Mouse (Mus musculus) myocyte (in vitro differentiated cells): Measurements from ENCODE around the gene Nol3. TPM values are rescaled to one million over a fixed set of nuclear protein-coding genes. Genes with fewer than 3 reads are reported as not detected.

Experiments
- H3K27me3 ChIP-seq: one replicate; pipeline ENCODE4 v1.6.1; 2011; ENCODE audit not compliant: control insufficient read depth, insufficient read depth, insufficient read length
- H3K36me3 ChIP-seq: one replicate; pipeline ENCODE4 v1.6.1; 2011; ENCODE audit not compliant: control insufficient read depth, insufficient read depth
- H3K4me2 ChIP-seq: one replicate; pipeline ENCODE4 v1.6.1; 2011; ENCODE audit warnings: low read depth, control low read depth
- H3K4me3 ChIP-seq: one replicate; pipeline ENCODE4 v1.5.1; 2011; ENCODE audit warnings: mild to moderate bottlenecking, control low read depth, moderate library complexity
- H3K79me2 ChIP-seq: one replicate; pipeline ENCODE4 v1.6.1; 2011; ENCODE audit not compliant: control insufficient read depth, insufficient read depth
- H3ac ChIP-seq: one replicate; pipeline ENCODE4 v1.6.1; 2011; ENCODE audit not compliant: control insufficient read depth, insufficient read length
- CEBPB ChIP-seq: IDR thresholded peaks from 2 replicates; pipeline ENCODE4 v1.6.1; 2011; ENCODE audit warnings: mild to moderate bottlenecking, moderate library complexity; ENCODE audit not compliant: poor library complexity, insufficient read depth, severe bottlenecking
- E2F4 ChIP-seq: IDR thresholded peaks from one replicate; pipeline ENCODE4 v1.6.1; 2011; ENCODE audit warnings: mild to moderate bottlenecking, control low read depth, moderate library complexity; ENCODE audit not compliant: insufficient read depth
- MAX ChIP-seq: IDR thresholded peaks from one replicate; pipeline ENCODE4 v1.6.1; 2011; ENCODE audit warnings: low read depth, mild to moderate bottlenecking, control low read depth
- MYOD1 ChIP-seq, 3 experiments: IDR thresholded peaks; one replicate each; pipeline ENCODE4 v1.6.1; 2011; ENCODE audit warnings: control low read depth in 2 of 3, low read depth in 2 of 3, mild to moderate bottlenecking in 2 of 3, moderate library complexity in 1 of 3; ENCODE audit not compliant: insufficient read length in 2 of 3, control insufficient read depth in 1 of 3
- MYOG ChIP-seq, 3 experiments: IDR thresholded peaks; one replicate each; pipeline ENCODE4 v1.6.1; 2011; ENCODE audit warnings: control low read depth in 2 of 3, low read depth in 2 of 3, mild to moderate bottlenecking in 2 of 3; ENCODE audit not compliant: insufficient read length in 2 of 3, control insufficient read depth in 1 of 3, insufficient read depth in 1 of 3
- POLR2A ChIP-seq: IDR thresholded peaks from one replicate; pipeline ENCODE4 v1.6.1; 2011; ENCODE audit warnings: low read depth, mild to moderate bottlenecking, control low read depth, moderate library complexity; ENCODE audit not compliant: insufficient read length
- POLR2AphosphoS2 ChIP-seq: IDR thresholded peaks from one replicate; pipeline ENCODE4 v1.6.1; 2011; ENCODE audit warnings: low read depth, control low read depth; ENCODE audit not compliant: insufficient read length
- REST ChIP-seq: IDR thresholded peaks from one replicate; pipeline ENCODE4 v1.6.1; 2011; ENCODE audit warnings: mild to moderate bottlenecking, control low read depth, moderate library complexity; ENCODE audit not compliant: insufficient read depth, insufficient read length
- SRF ChIP-seq: IDR thresholded peaks from one replicate; pipeline ENCODE4 v1.6.1; 2011; ENCODE audit warnings: low read depth; ENCODE audit not compliant: control insufficient read depth, insufficient read length
- TCF12 ChIP-seq: IDR thresholded peaks from one replicate; pipeline ENCODE4 v1.6.1; 2011; ENCODE audit warnings: mild to moderate bottlenecking, control low read depth; ENCODE audit not compliant: poor library complexity, insufficient read depth, severe bottlenecking
- TCF3 ChIP-seq: IDR thresholded peaks from one replicate; pipeline ENCODE4 v1.6.1; 2011; ENCODE audit warnings: low read depth, control low read depth; ENCODE audit not compliant: insufficient read length
- USF1 ChIP-seq: IDR thresholded peaks from one replicate; pipeline ENCODE4 v1.6.1; 2011; ENCODE audit warnings: low read depth, mild to moderate bottlenecking, control low read depth, moderate library complexity
- polyA plus RNA-seq: library from polyadenylated mRNA; unstranded; fragments of >200 nt; fragmentation: generic; extraction: Trizol; gene quantifications from one replicate; pipeline ENCODE4 v1.2.1, GENCODE M21; 2012; ENCODE audit warnings: missing spikeins

Nol3 gene
- polyA plus RNA-seq, 1 experiment: 23.2 TPM

GRCm38 (mm10) chr8:105307670-105308069, 31.7 kb downstream of the Nol3 start:
- peaks cover 33% of the 10 kb centered on the region for H3K36me3 ChIP-seq
- H3K79me2 ChIP-seq: no peaks in the 10 kb centered on the region
- H3ac ChIP-seq: no peak overlapping the region
- no peak overlapping the region for H3K4me2 ChIP-seq
- H3K4me3 ChIP-seq: no peak overlapping the region
- H3K27me3 ChIP-seq: no peaks in the 10 kb centered on the region
- TF ChIP-seq POLR2AphosphoS2 (peak; percentile 20), SRF (no peak)

GRCm38 (mm10) chr8:105308428-105308827, 32.5 kb downstream of the Nol3 start:
- TF ChIP-seq SRF: no peak
- TF ChIP-seq E2F4: no peak
- no peak for TF ChIP-seq POLR2AphosphoS2
- no peak for TF ChIP-seq MYOG (IDR thresholded peaks at IDR 0.05; ENCODE audit: control insufficient read depth in 1 of 3, insufficient read depth in 1 of 3, insufficient read length in 2 of 3, low read depth in 2 of 3)
- TF ChIP-seq MYOD1 (IDR thresholded peaks at IDR 0.05; ENCODE audit: control insufficient read depth in 1 of 3, insufficient read length in 2 of 3, low read depth in 2 of 3): no peak
- TF ChIP-seq MAX: no peak
- TF ChIP-seq TCF12: no peak
- TF ChIP-seq USF1: no peak
- TF ChIP-seq CEBPB: no peak
- TF ChIP-seq REST: no peak
- TF ChIP-seq TCF3: no peak
- TF ChIP-seq POLR2A: no peak
- no peaks in the 10 kb centered on the region for H3K79me2 ChIP-seq
- no peak overlapping the region for H3K4me2 ChIP-seq
- H3K27me3 ChIP-seq: no peaks in the 10 kb centered on the region
- H3K36me3 ChIP-seq: peaks cover 26% of the 10 kb centered on the region
- no peak overlapping the region for H3K4me3 ChIP-seq
- H3ac ChIP-seq: no peak overlapping the region

- H3K36me3 ChIP-seq: peaks cover 26% of the 10 kb centered on the region
- no peak overlapping the region for H3ac ChIP-seq
- TF ChIP-seq SRF (no peak), MAX (no peak), CEBPB (no peak), TCF12 (no peak), MYOD1 (IDR thresholded peaks at IDR 0.05; ENCODE audit: control insufficient read depth in 1 of 3, insufficient read length in 2 of 3, low read depth in 2 of 3) (no peak), USF1 (no peak), TCF3 (no peak), E2F4 (no peak), POLR2A (no peak), REST (no peak), POLR2AphosphoS2 (no peak), MYOG (IDR thresholded peaks at IDR 0.05; ENCODE audit: control insufficient read depth in 1 of 3, insufficient read depth in 1 of 3, insufficient read length in 2 of 3, low read depth in 2 of 3) (no peak)
Measured at GRCm38 (mm10) chr8:105309142-105309847, 33.4 kb downstream of the Nol3 start.

GRCm38 (mm10) chr8:105310118-105310517, 34.2 kb downstream of the Nol3 start:
- no peak overlapping the region for H3K4me3 ChIP-seq
- no peak overlapping the region for H3ac ChIP-seq
- no peaks in the 10 kb centered on the region for H3K27me3 ChIP-seq
- TF ChIP-seq TCF3 (no peak), REST (no peak), SRF (no peak), E2F4 (no peak), USF1 (no peak), POLR2AphosphoS2 (no peak), POLR2A (no peak), CEBPB (no peak), MYOD1 (IDR thresholded peaks at IDR 0.05; ENCODE audit: control insufficient read depth in 1 of 3, insufficient read length in 2 of 3, low read depth in 2 of 3) (no peak), MAX (no peak), MYOG (IDR thresholded peaks at IDR 0.05; ENCODE audit: control insufficient read depth in 1 of 3, insufficient read depth in 1 of 3, insufficient read length in 2 of 3, low read depth in 2 of 3) (no peak), TCF12 (no peak)
- no peak overlapping the region for H3K4me2 ChIP-seq
- no peaks in the 10 kb centered on the region for H3K79me2 ChIP-seq
- peaks cover 33% of the 10 kb centered on the region for H3K36me3 ChIP-seq

More at GRCm38 (mm10) chr8:105309142-105309847, 33.4 kb downstream of the Nol3 start:
- H3K4me2 ChIP-seq: no peak overlapping the region
- H3K79me2 ChIP-seq: no peaks in the 10 kb centered on the region
- H3K4me3 ChIP-seq: no peak overlapping the region
- no peaks in the 10 kb centered on the region for H3K27me3 ChIP-seq

- Histone ChIP-seq H3K79me2 (no peaks in the 10 kb centered on the region), H3K4me3 (no peak overlapping the region), H3K27me3 (no peaks in the 10 kb centered on the region), H3K36me3 (peaks cover 49% of the 10 kb centered on the region), H3K4me2 (no peak overlapping the region), H3ac (no peak overlapping the region)
- TF ChIP-seq TCF3 (no peak), POLR2AphosphoS2 (no peak), USF1 (no peak), MYOD1 (IDR thresholded peaks at IDR 0.05; ENCODE audit: control insufficient read depth in 1 of 3, insufficient read length in 2 of 3, low read depth in 2 of 3) (no peak), TCF12 (no peak), CEBPB (no peak), POLR2A (no peak), MAX (no peak), SRF (no peak), REST (no peak), MYOG (IDR thresholded peaks at IDR 0.05; ENCODE audit: control insufficient read depth in 1 of 3, insufficient read depth in 1 of 3, insufficient read length in 2 of 3, low read depth in 2 of 3) (no peak), E2F4 (no peak)
Measured at GRCm38 (mm10) chr8:105311718-105312117, 35.8 kb downstream of the Nol3 start.
